In genomic region chr4:121214793-121215304, GRCm38 (mm10) we compare ENCODE assay signal across 8 mouse cellular contexts. TPM values are rescaled to one million over a fixed set of nuclear protein-coding genes. Genes with fewer than 3 reads are reported as not detected.
DNase-seq lines count a peak whose midpoint lies in the region; ATAC-seq lines count a peak whose summit lies in the region.

Rlf (minus strand) TSS chr4:121215084.

- DNase-seq in CD4-positive, CD25-positive, alpha-beta regulatory T cell, adult 2 months (ENCODE audit: low read depth, low spot score), result peak; percentile 99
- DNase-seq in fat pad, adult 2 months (ENCODE audit: extremely low read depth, low read depth, low spot score), result peak; percentile 37
- DNase-seq in kidney, postnatal 10 days, result peak; percentile 100
- DNase-seq in natural killer cell, adult 2 months (ENCODE audit: low spot score in 2 of 2), result peak; percentile 98

- H3K4me2 ChIP-seq in heart, embryonic 13.5 days, result peak within 1 kb of the TSS; percentile 83
- peak within 1 kb of the TSS; percentile 79 for H3K4me2 ChIP-seq in liver, embryonic 12.5 days
- H3K4me2 ChIP-seq in stomach, embryonic 15.5 days, result peak within 1 kb of the TSS; percentile 66

- H3K27ac ChIP-seq in brown adipose tissue, adult 24 weeks (replicated peaks; ENCODE audit: low read depth, low read length), result peak within 1 kb of the TSS; percentile 79
- peak within 1 kb of the TSS; percentile 95 for H3K27ac ChIP-seq in heart, embryonic 13.5 days (replicated peaks)
- H3K27ac ChIP-seq in liver, embryonic 12.5 days, result peak within 1 kb of the TSS; percentile 96
- H3K27ac ChIP-seq in stomach, embryonic 15.5 days, result peak within 1 kb of the TSS; percentile 78

- H3K9ac ChIP-seq in heart, embryonic 13.5 days, result peak within 1 kb of the TSS; percentile 90
- H3K9ac ChIP-seq in liver, embryonic 12.5 days, result peak within 1 kb of the TSS; percentile 90
- H3K9ac ChIP-seq in stomach, embryonic 15.5 days, result peak within 1 kb of the TSS; percentile 85

- peaks cover 3% of the 10 kb centered on the region for H3K4me1 ChIP-seq in brown adipose tissue, adult 24 weeks (ENCODE audit: control insufficient read depth, insufficient read depth, insufficient read length, low read length)
- H3K4me1 ChIP-seq in heart, embryonic 13.5 days, result peaks cover 28% of the 10 kb centered on the region
- H3K4me1 ChIP-seq in liver, embryonic 12.5 days, result peaks cover 32% of the 10 kb centered on the region
- peaks cover 2% of the 10 kb centered on the region; the same call in 1 of the 2 replicates for H3K4me1 ChIP-seq in stomach, embryonic 15.5 days

- WGBS in heart, embryonic 13.5 days, result under 1% methylated on average over 46 of the region's 48 CpGs
- WGBS in liver, embryonic 12.5 days (ENCODE audit: insufficient replicate concordance), result 0% methylated on average over 35 of the region's 48 CpGs
- WGBS in stomach, embryonic 15.5 days, result under 1% methylated on average over 47 of the region's 48 CpGs

- peaks cover 14% of the 10 kb centered on the region; the same call in 1 of the 2 replicates for H3K27me3 ChIP-seq in heart, embryonic 13.5 days (replicated peaks)
- 0 out of 2 replicates have a peak, but pooled peaks cover 11% of the 10 kb centered on the region for H3K27me3 ChIP-seq in liver, embryonic 12.5 days (replicated peaks)
- no peaks in the 10 kb centered on the region for H3K27me3 ChIP-seq in stomach, embryonic 15.5 days (replicated peaks)

- H3K36me3 ChIP-seq in heart, embryonic 13.5 days, result no peaks in the 10 kb centered on the region
- H3K36me3 ChIP-seq in liver, embryonic 12.5 days, result 0 out of 2 replicates have a peak, but pooled peaks cover 2% of the 10 kb centered on the region
- no peaks in the 10 kb centered on the region for H3K36me3 ChIP-seq in stomach, embryonic 15.5 days

- peak within 1 kb of the TSS; percentile 87 for H3K4me3 ChIP-seq in brown adipose tissue, adult 24 weeks (ENCODE audit: insufficient read depth, low read depth, low read length)
- peak within 1 kb of the TSS; percentile 67 for H3K4me3 ChIP-seq in heart, embryonic 13.5 days
- peak within 1 kb of the TSS; percentile 93 for H3K4me3 ChIP-seq in liver, embryonic 12.5 days
- peak within 1 kb of the TSS; percentile 94 for H3K4me3 ChIP-seq in stomach, embryonic 15.5 days (replicated peaks)

- H3K9me3 ChIP-seq in heart, embryonic 13.5 days, result no peaks in the 10 kb centered on the region
- H3K9me3 ChIP-seq in liver, embryonic 12.5 days (replicated peaks), result no peaks in the 10 kb centered on the region
- no peaks in the 10 kb centered on the region for H3K9me3 ChIP-seq in stomach, embryonic 15.5 days

- peak; percentile 95 for ATAC-seq in heart, embryonic 13.5 days (ENCODE audit: extremely low read depth, insufficient number of reproducible peaks, low FRiP score, low TSS enrichment)
- ATAC-seq in liver, embryonic 12.5 days, result peak; percentile 88
- peak; percentile 95 for ATAC-seq in stomach, embryonic 15.5 days (ENCODE audit: insufficient read depth, low FRiP score, low read depth)

RNA-seq across cellular contexts. Expression of gene Rlf, which starts in this region (rescaled TPM):
- polyA plus RNA-seq in brown adipose tissue, adult 24 weeks (2012; ENCODE audit: insufficient read depth, insufficient read length, missing spikeins), result 4.2 and 4.6 TPM in 2 replicates
- 16.1 and 16.8 TPM in 2 replicates for polyA plus RNA-seq in heart, embryonic 13.5 days (2015; fragmentation: Nextera tagmentation; extraction: Ambion mirVana)
- 16.1 TPM in 2 replicates for polyA plus RNA-seq in liver, embryonic 12.5 days (2016; fragmentation: Nextera tagmentation; extraction: Ambion mirVana)
- 24.6 and 25.8 TPM in 2 replicates for polyA plus RNA-seq in stomach, embryonic 15.5 days (2015; fragmentation: Nextera tagmentation; extraction: Ambion mirVana)

Comparison
In these comparisons a context has a peak if more than half of its experiments do, and no peak if none do; other contexts are left out.
1. Peak in every context shown above with its lines: DNase-seq, ATAC-seq, H3K4me3 ChIP-seq and H3K27ac ChIP-seq.
2. DNase-seq: peak in every context shown above with its lines; median percentile 100 in kidney, postnatal 10 days; 99 in CD4-positive, CD25-positive, alpha-beta regulatory T cell, adult 2 months; 98 in natural killer cell, adult 2 months; 37 in fat pad, adult 2 months.